Mouse (Mus musculus) C2C12 (cell line): Measurements from ENCODE around the gene Csnk1g1.

ENCODE experiments used
- CTCF ChIP-seq: IDR thresholded peaks from one replicate; pipeline ENCODE4 v1.5.1; 2011; ENCODE audit not compliant: control insufficient read depth, insufficient read depth, insufficient read length
- MAX ChIP-seq: IDR thresholded peaks from one replicate; pipeline ENCODE4 v1.6.1; 2011; ENCODE audit warnings: mild to moderate bottlenecking, control low read depth
- MYOG ChIP-seq: IDR thresholded peaks from one replicate; pipeline ENCODE4 v1.6.1; 2011; ENCODE audit not compliant: control insufficient read depth, insufficient read length; ENCODE audit errors: extremely low read depth
- USF1 ChIP-seq: IDR thresholded peaks from one replicate; pipeline ENCODE4 v1.6.1; 2011; ENCODE audit warnings: low read depth, mild to moderate bottlenecking, control low read depth, moderate library complexity

GRCm38 (mm10) chr9:65951082-65951587 lies 42.4 kb downstream of the Csnk1g1 start:
- TF ChIP-seq CTCF: no peak
- TF ChIP-seq MYOG: no peak
- no peak for TF ChIP-seq USF1
- TF ChIP-seq MAX: no peak
